Mouse (Mus musculus): Measurements from ENCODE around the gene Samhd1.

GRCm38 (mm10) chr2:157139251-157139802, 4.3 kb upstream of the Samhd1 start:
- no peak for TF ChIP-seq TAL1 (IDR thresholded peaks at IDR 0.05; ENCODE audit: low read length)
- TF ChIP-seq GATA1 (IDR thresholded peaks at IDR 0.05; ENCODE audit: low read length), result no peak

All from erythroblast, embryonic 14.5 days (primary cell).